Mouse (Mus musculus) limb, embryonic 11.5 days (tissue): Measurements from ENCODE around the gene Pold3. TPM values are rescaled to one million over a fixed set of nuclear protein-coding genes. Genes with fewer than 3 reads are reported as not detected.
A peak's percentile ranks its signal among the peaks of the same experiment; 100 is the strongest.

ENCODE experiments used
- ATAC-seq: fragments of 200-750 bp; cut with Nextera tagmentation; 2 replicates; pipeline ENCODE4 v1.8.0; 2017; ENCODE audit warnings: low read depth; ENCODE audit not compliant: insufficient number of reproducible peaks, low FRiP score, low TSS enrichment
- DNase-seq: peaks from one replicate; pipeline ENCODE4 v3.0.0-alpha.2; 2015; ENCODE audit warnings: low spot score
- H3K27ac ChIP-seq: fragments of 300-500 bp; sonication (generic); replicated peaks from 2 replicates; pipeline ENCODE4 v1.5.1; 2014; ENCODE audit warnings: low read depth, mild to moderate bottlenecking, low read length
- H3K27me3 ChIP-seq: fragments of 300-500 bp; sonication (generic); 2 replicates; pipeline ENCODE4 v1.6.1; 2014; ENCODE audit warnings: mild to moderate bottlenecking, low read length, mixed read lengths; ENCODE audit not compliant: control insufficient read depth, insufficient read depth
- H3K36me3 ChIP-seq: fragments of 300-500 bp; sonication (generic); 2 replicates; pipeline ENCODE4 v1.6.1; 2014; ENCODE audit warnings: mild to moderate bottlenecking, low read length, moderate library complexity, mixed read lengths; ENCODE audit not compliant: control insufficient read depth, insufficient read depth
- H3K4me1 ChIP-seq: fragments of 300-500 bp; sonication (generic); 2 replicates; pipeline ENCODE4 v1.6.1; 2014; ENCODE audit warnings: low read length, mixed read lengths; ENCODE audit not compliant: control insufficient read depth, insufficient read depth
- H3K4me2 ChIP-seq: fragments of 300-500 bp; sonication (generic); 2 replicates; pipeline ENCODE4 v1.6.1; 2014; ENCODE audit warnings: low read depth, mild to moderate bottlenecking, moderate library complexity; ENCODE audit not compliant: severe bottlenecking
- H3K4me3 ChIP-seq: fragments of 300-500 bp; sonication (generic); 2 replicates; pipeline ENCODE4 v1.5.1; 2014; ENCODE audit warnings: low read depth, low read length
- H3K9ac ChIP-seq: fragments of 300-500 bp; sonication (generic); 2 replicates; pipeline ENCODE4 v1.6.1; 2014; ENCODE audit warnings: mild to moderate bottlenecking, low read length
- H3K9me3 ChIP-seq: fragments of 300-500 bp; sonication (generic); 2 replicates; pipeline ENCODE4 v1.6.1; 2016; ENCODE audit warnings: low read length; ENCODE audit not compliant: control insufficient read depth
- WGBS: fragments of 180-500 bp; shearing (Covaris S2); extraction: QIAGEN DNeasy Blood & Tissue Kit; methylation state at CpG from one replicate; pipeline ENCODE4 v1.1.7; 2014; 5-methylcytosine and 5-hydroxymethylcytosine counted together
- polyA plus RNA-seq: library from polyadenylated mRNA; unstranded; fragments of >200 nt; fragmentation: Nextera tagmentation; extraction: Ambion mirVana; gene quantifications from 2 replicates; pipeline ENCODE4 v1.2.1, GENCODE M21; 2014

The Pold3 gene
- polyA plus RNA-seq, 1 experiment from 2014 or later: 100 TPM

- Histone ChIP-seq H3K27ac (0 out of 2 replicates have a peak overlapping the region, but pooled peaks have one; percentile 3), H3K9ac (no peak overlapping the region), H3K36me3 (no peaks in the 10 kb centered on the region), H3K9me3 (no peaks in the 10 kb centered on the region), H3K4me1 (peaks cover 3% of the 10 kb centered on the region; the same call in 1 of the 2 replicates), H3K27me3 (no peaks in the 10 kb centered on the region), H3K4me2 (no peak overlapping the region), H3K4me3 (no peak overlapping the region)
- WGBS: 79% methylated on average over 11 of the region's 11 CpGs
- ATAC-seq (no peak), DNase-seq (no peak)
Measured at GRCm38 (mm10) chr7:100034815-100035463, 86.4 kb downstream of the Pold3 start.

DNA sequence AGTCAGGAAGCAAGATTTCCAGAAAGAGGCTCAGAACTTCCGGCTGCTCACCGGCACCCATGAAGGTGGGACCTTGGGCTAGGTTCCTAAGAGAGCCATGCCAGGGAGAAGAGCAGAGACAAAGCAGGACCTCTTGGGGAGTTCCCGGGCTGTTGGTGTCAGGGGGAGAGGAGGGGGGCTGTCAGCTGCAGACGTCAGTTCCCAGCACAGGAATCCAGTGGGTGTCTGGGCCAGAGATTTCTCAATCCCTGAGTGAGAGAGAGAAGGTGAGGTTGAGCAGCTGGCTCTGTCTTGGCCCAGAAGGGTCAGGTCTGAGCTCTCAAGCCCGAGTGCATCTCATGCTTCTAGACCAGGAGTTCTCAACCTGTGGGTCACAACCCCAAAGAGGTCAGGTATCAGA lies 87.7 kb downstream of the Pold3 start:
- no peaks in the 10 kb centered on the region for H3K36me3 ChIP-seq
- peaks cover 3% of the 10 kb centered on the region; the same call in 1 of the 2 replicates for H3K4me1 ChIP-seq
- no peak overlapping the region for H3K4me3 ChIP-seq
- DNase-seq (no peak), ATAC-seq (no peak)
- no peaks in the 10 kb centered on the region for H3K9me3 ChIP-seq
- 66% methylated on average over 5 of the region's 5 CpGs for WGBS
- no peak overlapping the region for H3K9ac ChIP-seq
- no peak overlapping the region for H3K4me2 ChIP-seq
- H3K27ac ChIP-seq: no peak overlapping the region
- H3K27me3 ChIP-seq: no peaks in the 10 kb centered on the region

Other genes starting within 250 kb of the Pold3 start
- 7.2 and 7.9 TPM in 2 replicates for gene Rnf169, start 141.1 kb downstream of the Pold3 start, polyA plus RNA-seq
- gene Chrdl2, start 115.4 kb downstream of the Pold3 start, polyA plus RNA-seq: 1.2 and 1.4 TPM in 2 replicates
- gene Lipt2, start 37.7 kb upstream of the Pold3 start, polyA plus RNA-seq: 27.2 and 28.9 TPM in 2 replicates
- gene Kcne3, start 54.9 kb upstream of the Pold3 start, polyA plus RNA-seq: 15.9 and 16.5 TPM in 2 replicates
- gene Pgm2l1, start 105.8 kb upstream of the Pold3 start, polyA plus RNA-seq: 4.5 and 4.6 TPM in 2 replicates
- 5.9 and 6.0 TPM in 2 replicates for gene P4ha3, start 164.0 kb upstream of the Pold3 start, polyA plus RNA-seq